Mouse (Mus musculus): ENCODE measurements around the gene Igf2bp1. TPM values are rescaled to one million over a fixed set of nuclear protein-coding genes. Genes with fewer than 3 reads are reported as not detected.

The Igf2bp1 gene
- total RNA-seq, 2 experiments from 2014 or later, result 0.10 to 0.11 TPM

GRCm38 (mm10) chr11:95913959-95914566, 91.7 kb downstream of the Igf2bp1 start:
- DNase-seq, result no peak
- intact Hi-C loops (cut with DNase I; ENCODE audit: low total_unique reads), result no loop called here

- intact Hi-C loops (cut with DNase I; ENCODE audit: low total_unique reads), result no loop called here
- DNase-seq, result no peak
Observed at GRCm38 (mm10) chr11:95911579-95911978, 94.2 kb downstream of the Igf2bp1 start.

- intact Hi-C loops (cut with DNase I; ENCODE audit: low total_unique reads), result no loop called here
- no peak for DNase-seq
Observed at GRCm38 (mm10) chr11:95907805-95908524, 97.8 kb downstream of the Igf2bp1 start.

Small RNA genes lying within 50 kb of the gene (microRNA-seq; reads per million reads assigned to microRNA genes)
- 0 reads per million in 2 experiments for gene Mir3063

Other genes starting within 250 kb of the Igf2bp1 start
- gene Phospho1, start 181.4 kb downstream of the Igf2bp1 start, total RNA-seq (2021), result 100 to 1,000 TPM; 148 to 155 TPM
- gene Gngt2, start 168.7 kb downstream of the Igf2bp1 start, total RNA-seq (2021), result 1 to 10 TPM; 7.1 to 8.1 TPM
- 1 to 10 TPM; 3.3 to 4.9 TPM for gene Abi3, start 163.5 kb downstream of the Igf2bp1 start, total RNA-seq (2021)
- gene B4galnt2, start 91.0 kb downstream of the Igf2bp1 start, total RNA-seq (2021), result not detected
- gene Gip, start 18.6 kb upstream of the Igf2bp1 start, total RNA-seq (2021), result not detected
- gene Snf8, start 28.9 kb upstream of the Igf2bp1 start, total RNA-seq (2021), result 10 to 100 TPM; 27.6 to 31.7 TPM
- gene Ube2z, start 59.4 kb upstream of the Igf2bp1 start, total RNA-seq (2021), result 10 to 100 TPM; 17.6 to 19.9 TPM
- gene Atp5g1, start 69.7 kb upstream of the Igf2bp1 start, total RNA-seq (2021), result 1,000 to 10,000 TPM; 1,272 to 1,516 TPM
- not detected for gene Calcoco2, start 106.0 kb upstream of the Igf2bp1 start, total RNA-seq (2021)
- gene Ttll6, start 127.8 kb upstream of the Igf2bp1 start, total RNA-seq (2021), result not detected
- not detected for gene Hoxb13, start 188.4 kb upstream of the Igf2bp1 start, total RNA-seq (2021)

All from gastrocnemius, postnatal 14 days (tissue).